11 mouse cellular contexts compared by ENCODE assay signal in genomic region chr14:101869145-101869544, GRCm38 (mm10).
DNase-seq lines count a peak whose midpoint lies in the region; ATAC-seq lines count a peak whose summit lies in the region.
"Had no signal": no experiment of that assay in that cellular context is flagged by ENCODE, and none has a peak within 500 bp of the region (broad histone marks: within the 10 kb centered on the region; RNA-seq: fewer than 3 reads in every experiment).

No protein-coding gene starts in this region.

- peaks cover 51% of the 10 kb centered on the region for H3K4me1 ChIP-seq in heart, embryonic 10.5 days
- H3K4me1 ChIP-seq in hindbrain, embryonic 11.5 days (replicated peaks; ENCODE audit: control insufficient read depth, insufficient read depth, low read length), result no peaks in the 10 kb centered on the region
- no peaks in the 10 kb centered on the region for H3K4me1 ChIP-seq in forebrain, embryonic 12.5 days

- H3K9me3 ChIP-seq in heart, embryonic 10.5 days, result no peaks in the 10 kb centered on the region
- no peaks in the 10 kb centered on the region for H3K9me3 ChIP-seq in hindbrain, embryonic 11.5 days (ENCODE audit: control insufficient read depth, low read length)
- H3K9me3 ChIP-seq in forebrain, embryonic 12.5 days, result no peaks in the 10 kb centered on the region

- H3K9ac ChIP-seq in hindbrain, embryonic 11.5 days (ENCODE audit: low read depth, low read length), result no peak overlapping the region
- no peak overlapping the region for H3K9ac ChIP-seq in forebrain, embryonic 12.5 days
- H3K9ac ChIP-seq: liver, embryonic 14.5 days had no signal

- peak; percentile 16 for DNase-seq in ovary, adult 18-20 months (ENCODE audit: low spot score)
- DNase-seq in ovary, postnatal 10 days (ENCODE audit: low spot score), result no peak
- DNase-seq in heart, embryonic 10.5 days (ENCODE audit: low spot score), result no peak
- DNase-seq in kidney, postnatal 25 days, result peak; percentile 51 to 77
- DNase-seq in hindbrain, embryonic 11.5 days (ENCODE audit: low spot score), result no peak
- DNase-seq in thymus, postnatal 14 days, result no peak
- DNase-seq: cerebellum, adult 2 months; thymus, adult 2 months had no signal

- ATAC-seq in granulocyte monocyte progenitor cell, adult 5-6 weeks (replicated peaks; ENCODE audit: poor library complexity, severe bottlenecking), result no peak
- no peak for ATAC-seq in hindbrain, embryonic 11.5 days (ENCODE audit: low FRiP score)
- no peak for ATAC-seq in forebrain, embryonic 12.5 days (ENCODE audit: low FRiP score)

- no peaks in the 10 kb centered on the region for H3K36me3 ChIP-seq in heart, embryonic 10.5 days
- no peaks in the 10 kb centered on the region for H3K36me3 ChIP-seq in hindbrain, embryonic 11.5 days (ENCODE audit: control insufficient read depth, insufficient read depth, low read length)
- H3K36me3 ChIP-seq in forebrain, embryonic 12.5 days (replicated peaks), result no peaks in the 10 kb centered on the region

- peak overlapping the region; percentile 59 for H3K27ac ChIP-seq in heart, embryonic 10.5 days
- no peak overlapping the region for H3K27ac ChIP-seq in hindbrain, embryonic 11.5 days (ENCODE audit: low read depth, low read length)
- no peak overlapping the region for H3K27ac ChIP-seq in forebrain, embryonic 12.5 days
- H3K27ac ChIP-seq: liver, embryonic 14.5 days had no signal

- H3K27me3 ChIP-seq in heart, embryonic 10.5 days (ENCODE audit: insufficient read depth, poor library complexity, severe bottlenecking), result no peaks in the 10 kb centered on the region
- no peaks in the 10 kb centered on the region for H3K27me3 ChIP-seq in hindbrain, embryonic 11.5 days (ENCODE audit: control insufficient read depth, insufficient read depth, low read length)
- H3K27me3 ChIP-seq in forebrain, embryonic 12.5 days, result no peaks in the 10 kb centered on the region

- H3K4me2 ChIP-seq in hindbrain, embryonic 11.5 days (replicated peaks; ENCODE audit: low read depth, low read length), result no peak overlapping the region
- H3K4me2 ChIP-seq in forebrain, embryonic 12.5 days, result no peak overlapping the region

- 44% methylated on average over 6 of the region's 6 CpGs for WGBS in heart, embryonic 10.5 days
- 76% methylated on average over 6 of the region's 6 CpGs for WGBS in hindbrain, embryonic 11.5 days
- 81% methylated on average over 6 of the region's 6 CpGs for WGBS in forebrain, embryonic 12.5 days

- H3K4me3 ChIP-seq in heart, embryonic 10.5 days, result no peak overlapping the region
- no peak overlapping the region for H3K4me3 ChIP-seq in hindbrain, embryonic 11.5 days (ENCODE audit: low read depth, low read length)
- no peak overlapping the region for H3K4me3 ChIP-seq in forebrain, embryonic 12.5 days (replicated peaks)

Comparison
In these comparisons a context has a peak if more than half of its experiments do, and no peak if none do; other contexts are left out.
1. DNase-seq: peak in ovary, adult 18-20 months (single experiment) and kidney, postnatal 25 days (2 of 2); none in ovary, postnatal 10 days (single experiment), heart, embryonic 10.5 days (single experiment), hindbrain, embryonic 11.5 days (single experiment) and thymus, postnatal 14 days (single experiment).